Mouse (Mus musculus) liver, embryonic 14.5 days (tissue): Measurements from ENCODE around the gene Syce2. TPM values are rescaled to one million over a fixed set of nuclear protein-coding genes. Genes with fewer than 3 reads are reported as not detected.
A peak's percentile ranks its signal among the peaks of the same experiment; 100 is the strongest.

Source experiments
- ATAC-seq: fragments of 200-750 bp; cut with Nextera tagmentation; 2 replicates; pipeline ENCODE4 v1.8.0; 2017; ENCODE audit warnings: moderate number of reproducible peaks, mild to moderate bottlenecking, moderate library complexity; ENCODE audit not compliant: insufficient read depth
- DNase-seq, 3 experiments: peaks; one replicate each; pipeline ENCODE4 v3.0.0-alpha.2; 2012 to 2013; ENCODE audit warnings: low read depth in 3 of 3, low spot score in 3 of 3
- H3K27ac ChIP-seq: fragments of 300-500 bp; sonication (generic); 2 replicates; pipeline ENCODE4 v1.5.1; 2014; ENCODE audit warnings: moderate library complexity, mild to moderate bottlenecking, control low read depth, inconsistent platforms
- H3K27me3 ChIP-seq: fragments of 300-500 bp; sonication (generic); 2 replicates; pipeline ENCODE4 v1.6.1; 2014; ENCODE audit warnings: mild to moderate bottlenecking, low read length, moderate library complexity; ENCODE audit not compliant: control insufficient read depth, insufficient read depth
- H3K36me3 ChIP-seq: fragments of 300-500 bp; sonication (generic); replicated peaks from 2 replicates; pipeline ENCODE4 v1.6.1; 2014; ENCODE audit warnings: low read depth; ENCODE audit not compliant: control insufficient read depth, insufficient read depth
- H3K4me1 ChIP-seq, 2 experiments: fragments of 200-500 bp in 1 of 2; fragments of 300-500 bp in 1 of 2; sonication (generic) in 1 of 2; replicated peaks; 2 replicates each; pipeline ENCODE4 v1.6.1; 2012 to 2014; ENCODE audit warnings: antibody characterized with exemption in 1 of 2, inconsistent platforms in 1 of 2, low read length in 1 of 2; ENCODE audit not compliant: control insufficient read depth in 2 of 2, insufficient read depth in 2 of 2
- H3K4me2 ChIP-seq: fragments of 300-500 bp; sonication (generic); 2 replicates; pipeline ENCODE4 v1.6.1; 2014; ENCODE audit warnings: low read depth, mild to moderate bottlenecking, control low read depth, moderate library complexity
- H3K4me3 ChIP-seq, 2 experiments: fragments of 200-500 bp in 1 of 2; fragments of 300-500 bp in 1 of 2; sonication (generic) in 1 of 2; 2 replicates each; pipeline ENCODE4 v1.5.1; 2012 to 2014; ENCODE audit warnings: low read depth in 2 of 2, low read length in 2 of 2, mild to moderate bottlenecking in 2 of 2, control low read depth in 1 of 2, inconsistent platforms in 1 of 2, moderate library complexity in 1 of 2; ENCODE audit not compliant: insufficient read depth in 1 of 2
- H3K9ac ChIP-seq: fragments of 300-500 bp; sonication (generic); replicated peaks from 2 replicates; pipeline ENCODE4 v1.6.1; 2014; ENCODE audit warnings: mild to moderate bottlenecking, control low read depth, moderate library complexity
- H3K9me3 ChIP-seq: fragments of 300-500 bp; sonication (generic); 2 replicates; pipeline ENCODE4 v1.6.1; 2016; ENCODE audit warnings: low read length, mixed read lengths; ENCODE audit not compliant: control insufficient read depth
- CTCF ChIP-seq: IDR thresholded peaks from 2 replicates; pipeline ENCODE4 v1.5.1; 2016; ENCODE audit warnings: antibody characterized with exemption, low read depth, control low read depth
- EP300 ChIP-seq: IDR thresholded peaks from 2 replicates; pipeline ENCODE4 v1.6.1; 2016; ENCODE audit warnings: antibody characterized with exemption, low read depth
- WGBS: fragments of 180-500 bp; shearing (Covaris S2); extraction: QIAGEN DNeasy Blood & Tissue Kit; methylation state at CpG from one replicate; pipeline ENCODE4 v1.1.7; 2014; ENCODE audit not compliant: insufficient replicate concordance; 5-methylcytosine and 5-hydroxymethylcytosine counted together
- microRNA-seq: library from miRNA; unstranded; fragments of <30 nt; microRNA quantifications from one replicate; pipeline ENCODE4, GENCODE M21; 2016
- polyA plus RNA-seq, 2 experiments: library from polyadenylated mRNA; depleted of rRNA in 1 of 2; stranded (reverse) in 1 of 2; unstranded in 1 of 2; fragments of >200 nt; fragmentation: Nextera tagmentation in 1 of 2; extraction: Ambion mirVana in 1 of 2; gene quantifications; 2 replicates each; pipeline versions ENCODE4 v1.2.1 to v1.2.3; 2012 to 2014

Syce2 gene
- polyA plus RNA-seq, 2 experiments, result 26.4 to 78.2 TPM

- peaks cover 5 to 7% of the 10 kb centered on the region in 2 experiments for H3K4me1 ChIP-seq
- TF ChIP-seq CTCF (no peak), EP300 (no peak)
- DNase-seq (no peak), ATAC-seq (no peak)
- H3K9me3 ChIP-seq, result no peaks in the 10 kb centered on the region
- peaks cover 69% of the 10 kb centered on the region for H3K27me3 ChIP-seq
- no peak overlapping the region for H3K4me3 ChIP-seq
- H3K27ac ChIP-seq, result no peak overlapping the region
- H3K4me2 ChIP-seq, result no peak overlapping the region
- no peak overlapping the region for H3K9ac ChIP-seq
- WGBS, result 3% methylated on average over 14 of the region's 14 CpGs
- H3K36me3 ChIP-seq, result no peaks in the 10 kb centered on the region
These were observed 63.6 kb downstream of the Syce2 start for GRCm38 (mm10) chr8:84935489-84935888.

- WGBS, result 19% methylated on average over 23 of the region's 23 CpGs
- Histone ChIP-seq H3K4me1 (peaks cover 5 to 7% of the 10 kb centered on the region in 2 experiments), H3K9ac (no peak overlapping the region), H3K27ac (no peak overlapping the region), H3K4me2 (peak overlapping the region; percentile 62), H3K4me3 (peak overlapping the region in 1 of 2 experiments; percentile 45; a peak in 2 of 4 replicates), H3K36me3 (no peaks in the 10 kb centered on the region), H3K27me3 (peaks cover 70% of the 10 kb centered on the region), H3K9me3 (no peaks in the 10 kb centered on the region)
- ATAC-seq, result no peak; the same call in 1 of the 2 replicates
- no peak for TF ChIP-seq EP300
- no peak for TF ChIP-seq CTCF
- DNase-seq, result no peak
These were observed 64.4 kb downstream of the Syce2 start for GRCm38 (mm10) chr8:84936041-84936961.

DNA sequence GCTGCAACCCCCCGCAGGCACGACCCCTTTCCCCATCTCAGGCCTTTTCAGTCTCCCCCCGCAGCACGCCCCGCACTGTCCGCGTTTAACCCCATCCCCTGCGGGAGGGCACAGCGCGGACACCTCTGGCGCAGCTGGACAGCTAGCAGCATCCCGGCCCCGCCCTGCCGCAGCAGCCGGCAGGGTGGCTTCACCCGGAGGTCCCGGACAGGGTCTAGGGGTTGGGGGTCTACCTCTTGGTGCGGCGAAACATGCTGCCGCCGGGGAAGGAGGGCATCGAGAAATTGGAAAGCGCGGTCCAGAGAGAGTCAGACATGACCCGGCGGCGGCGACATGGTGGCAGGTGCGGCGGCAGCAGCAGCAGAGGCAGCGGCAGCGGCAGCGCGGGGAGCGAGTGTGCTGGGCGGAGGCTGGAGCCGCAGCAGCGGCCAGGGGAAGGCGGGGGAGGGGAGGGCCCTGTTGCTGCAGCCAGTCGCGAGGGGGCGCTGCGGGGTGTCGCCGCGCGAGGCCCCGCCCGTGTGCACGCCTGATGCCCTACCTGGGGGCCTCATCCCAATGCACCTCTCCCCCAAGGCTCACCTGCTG lies 65.1 kb downstream of the Syce2 start, which contains the start of gene Mast1:
TSS of gene Mast1 (minus strand) at position 398 of the 585 bp plus-strand sequence.
- Histone ChIP-seq H3K4me3 (peak within 1 kb of the TSS; percentile 36 to 45), H3K4me1 (peaks cover 5 to 7% of the 10 kb centered on the region in 2 experiments), H3K9me3 (no peaks in the 10 kb centered on the region), H3K27ac (no peak within 1 kb of the TSS), H3K4me2 (peak within 1 kb of the TSS; percentile 62), H3K9ac (no peak within 1 kb of the TSS), H3K36me3 (no peaks in the 10 kb centered on the region), H3K27me3 (peaks cover 68% of the 10 kb centered on the region)
- DNase-seq (peak in 1 of 3 experiments; percentile 44), ATAC-seq (peak; percentile 58; the same call in 1 of the 2 replicates)
- WGBS, result 1% methylated on average over 50 of the region's 50 CpGs
- TF ChIP-seq EP300 (no peak), CTCF (peak; percentile 56)

Small RNA genes lying within 50 kb of the gene (microRNA-seq; reads per million reads assigned to microRNA genes)
- gene Gm24197, result not detected
- 4.2 reads per million, percentile 3 among the genes with 10 or more reads in this experiment for gene Mir7069

Other genes with a start within 250 kb of the Syce2 start
Only the 30 nearest of the 31 such genes appear.
- gene Ier2, start 209.3 kb upstream of the Syce2 start, polyA plus RNA-seq (2012; rRNA removed), result 6.2 and 8.4 TPM in 2 replicates
- 12.6 and 15.0 TPM in 2 replicates for gene Ier2, start 209.3 kb upstream of the Syce2 start, polyA plus RNA-seq (2014; fragmentation: Nextera tagmentation; extraction: Ambion mirVana)
- gene Trmt1, start 185.8 kb upstream of the Syce2 start, polyA plus RNA-seq (2012; rRNA removed), result 37.5 and 37.6 TPM in 2 replicates
- gene Trmt1, start 185.8 kb upstream of the Syce2 start, polyA plus RNA-seq (2014; fragmentation: Nextera tagmentation; extraction: Ambion mirVana), result 27.4 and 34.1 TPM in 2 replicates
- gene Nacc1, start 184.2 kb upstream of the Syce2 start, polyA plus RNA-seq (2012; rRNA removed), result 19.0 and 21.2 TPM in 2 replicates
- 6.3 and 7.6 TPM in 2 replicates for gene Nacc1, start 184.2 kb upstream of the Syce2 start, polyA plus RNA-seq (2014; fragmentation: Nextera tagmentation; extraction: Ambion mirVana)
- gene Lyl1, start 170.7 kb upstream of the Syce2 start, polyA plus RNA-seq (2012; rRNA removed), result 45.4 and 46.2 TPM in 2 replicates
- gene Lyl1, start 170.7 kb upstream of the Syce2 start, polyA plus RNA-seq (2014; fragmentation: Nextera tagmentation; extraction: Ambion mirVana), result 55.6 and 57.7 TPM in 2 replicates
- gene G430095P16Rik, start 149.1 kb upstream of the Syce2 start, polyA plus RNA-seq (2012; rRNA removed), result 10.9 and 11.9 TPM in 2 replicates
- 8.3 and 10.3 TPM in 2 replicates for gene G430095P16Rik, start 149.1 kb upstream of the Syce2 start, polyA plus RNA-seq (2014; fragmentation: Nextera tagmentation; extraction: Ambion mirVana)
- gene Nfix, start 71.8 kb upstream of the Syce2 start, polyA plus RNA-seq (2012; rRNA removed), result 1.2 and 1.4 TPM in 2 replicates
- 2.5 and 3.1 TPM in 2 replicates for gene Nfix, start 71.8 kb upstream of the Syce2 start, polyA plus RNA-seq (2014; fragmentation: Nextera tagmentation; extraction: Ambion mirVana)
- gene Dand5, start 49.3 kb upstream of the Syce2 start, polyA plus RNA-seq (2012; rRNA removed), result 1.9 TPM in 2 replicates
- gene Dand5, start 49.3 kb upstream of the Syce2 start, polyA plus RNA-seq (2014; fragmentation: Nextera tagmentation; extraction: Ambion mirVana), result 2.5 and 2.7 TPM in 2 replicates
- 24.4 and 31.0 TPM in 2 replicates for gene Gadd45gip1, start 40.6 kb upstream of the Syce2 start, polyA plus RNA-seq (2012; rRNA removed)
- 50.2 and 55.7 TPM in 2 replicates for gene Gadd45gip1, start 40.6 kb upstream of the Syce2 start, polyA plus RNA-seq (2014; fragmentation: Nextera tagmentation; extraction: Ambion mirVana)
- 139 and 184 TPM in 2 replicates for gene Rad23a, start 31.4 kb upstream of the Syce2 start, polyA plus RNA-seq (2012; rRNA removed)
- 258 and 279 TPM in 2 replicates for gene Rad23a, start 31.4 kb upstream of the Syce2 start, polyA plus RNA-seq (2014; fragmentation: Nextera tagmentation; extraction: Ambion mirVana)
- gene Calr, start 25.2 kb upstream of the Syce2 start, polyA plus RNA-seq (2012; rRNA removed), result 144 and 262 TPM in 2 replicates
- 348 and 351 TPM in 2 replicates for gene Calr, start 25.2 kb upstream of the Syce2 start, polyA plus RNA-seq (2014; fragmentation: Nextera tagmentation; extraction: Ambion mirVana)
- 53.5 and 54.8 TPM in 2 replicates for gene Farsa, start 15.1 kb upstream of the Syce2 start, polyA plus RNA-seq (2012; rRNA removed)
- 45.8 and 48.7 TPM in 2 replicates for gene Farsa, start 15.1 kb upstream of the Syce2 start, polyA plus RNA-seq (2014; fragmentation: Nextera tagmentation; extraction: Ambion mirVana)
- gene Gcdh, start 21.8 kb downstream of the Syce2 start, polyA plus RNA-seq (2012; rRNA removed), result 27.1 and 31.4 TPM in 2 replicates
- 38.9 and 42.7 TPM in 2 replicates for gene Gcdh, start 21.8 kb downstream of the Syce2 start, polyA plus RNA-seq (2014; fragmentation: Nextera tagmentation; extraction: Ambion mirVana)
- 209 and 251 TPM in 2 replicates for gene Klf1, start 29.8 kb downstream of the Syce2 start, polyA plus RNA-seq (2012; rRNA removed)
- 522 and 566 TPM in 2 replicates for gene Klf1, start 29.8 kb downstream of the Syce2 start, polyA plus RNA-seq (2014; fragmentation: Nextera tagmentation; extraction: Ambion mirVana)
- gene Dnase2a, start 36.4 kb downstream of the Syce2 start, polyA plus RNA-seq (2012; rRNA removed), result 9.6 and 11.0 TPM in 2 replicates
- 8.4 and 8.5 TPM in 2 replicates for gene Dnase2a, start 36.4 kb downstream of the Syce2 start, polyA plus RNA-seq (2014; fragmentation: Nextera tagmentation; extraction: Ambion mirVana)
- gene Mast1, start 65.2 kb downstream of the Syce2 start, polyA plus RNA-seq (2012; rRNA removed), result 0.06 and 0.21 TPM in 2 replicates
- 0.08 and 0.14 TPM in 2 replicates for gene Mast1, start 65.2 kb downstream of the Syce2 start, polyA plus RNA-seq (2014; fragmentation: Nextera tagmentation; extraction: Ambion mirVana)
- 0.03 TPM in 1 of 2 replicates, not detected in the other for gene Rtbdn, start 74.9 kb downstream of the Syce2 start, polyA plus RNA-seq (2012; rRNA removed)
- not detected in 2 replicates for gene Rtbdn, start 74.9 kb downstream of the Syce2 start, polyA plus RNA-seq (2014; fragmentation: Nextera tagmentation; extraction: Ambion mirVana)
- gene Gm49661, start 97.3 kb downstream of the Syce2 start, polyA plus RNA-seq (2012; rRNA removed), result not detected in 2 replicates
- not detected in 2 replicates for gene Gm49661, start 97.3 kb downstream of the Syce2 start, polyA plus RNA-seq (2014; fragmentation: Nextera tagmentation; extraction: Ambion mirVana)
- gene Prdx2, start 97.5 kb downstream of the Syce2 start, polyA plus RNA-seq (2012; rRNA removed), result 1,117 and 1,155 TPM in 2 replicates
- gene Prdx2, start 97.5 kb downstream of the Syce2 start, polyA plus RNA-seq (2014; fragmentation: Nextera tagmentation; extraction: Ambion mirVana), result 2,207 and 2,282 TPM in 2 replicates
- gene Rnaseh2a, start 97.7 kb downstream of the Syce2 start, polyA plus RNA-seq (2012; rRNA removed), result 49.3 and 56.2 TPM in 2 replicates
- 107 and 125 TPM in 2 replicates for gene Rnaseh2a, start 97.7 kb downstream of the Syce2 start, polyA plus RNA-seq (2014; fragmentation: Nextera tagmentation; extraction: Ambion mirVana)
- 8.3 and 10.5 TPM in 2 replicates for gene Junb, start 106.6 kb downstream of the Syce2 start, polyA plus RNA-seq (2012; rRNA removed)
- gene Junb, start 106.6 kb downstream of the Syce2 start, polyA plus RNA-seq (2014; fragmentation: Nextera tagmentation; extraction: Ambion mirVana), result 10.5 and 11.2 TPM in 2 replicates
- gene Hook2, start 118.5 kb downstream of the Syce2 start, polyA plus RNA-seq (2012; rRNA removed), result 2.3 and 4.3 TPM in 2 replicates
- 3.2 and 4.3 TPM in 2 replicates for gene Hook2, start 118.5 kb downstream of the Syce2 start, polyA plus RNA-seq (2014; fragmentation: Nextera tagmentation; extraction: Ambion mirVana)
- 0.02 TPM in 1 of 2 replicates, not detected in the other for gene Best2, start 142.4 kb downstream of the Syce2 start, polyA plus RNA-seq (2012; rRNA removed)
- not detected in 2 replicates for gene Best2, start 142.4 kb downstream of the Syce2 start, polyA plus RNA-seq (2014; fragmentation: Nextera tagmentation; extraction: Ambion mirVana)
- 83.4 and 85.3 TPM in 2 replicates for gene Asna1, start 153.2 kb downstream of the Syce2 start, polyA plus RNA-seq (2012; rRNA removed)
- gene Asna1, start 153.2 kb downstream of the Syce2 start, polyA plus RNA-seq (2014; fragmentation: Nextera tagmentation; extraction: Ambion mirVana), result 56.9 and 58.8 TPM in 2 replicates
- 74.0 and 100 TPM in 2 replicates for gene Trir, start 154.7 kb downstream of the Syce2 start, polyA plus RNA-seq (2012; rRNA removed)
- gene Trir, start 154.7 kb downstream of the Syce2 start, polyA plus RNA-seq (2014; fragmentation: Nextera tagmentation; extraction: Ambion mirVana), result 84.4 and 89.3 TPM in 2 replicates
- gene Tnpo2, start 164.8 kb downstream of the Syce2 start, polyA plus RNA-seq (2012; rRNA removed), result 24.8 and 25.2 TPM in 2 replicates
- 9.9 and 10.2 TPM in 2 replicates for gene Tnpo2, start 164.8 kb downstream of the Syce2 start, polyA plus RNA-seq (2014; fragmentation: Nextera tagmentation; extraction: Ambion mirVana)
- gene Fbxw9, start 187.9 kb downstream of the Syce2 start, polyA plus RNA-seq (2012; rRNA removed), result 8.9 and 13.5 TPM in 2 replicates
- 5.7 and 6.0 TPM in 2 replicates for gene Fbxw9, start 187.9 kb downstream of the Syce2 start, polyA plus RNA-seq (2014; fragmentation: Nextera tagmentation; extraction: Ambion mirVana)
- 0.29 TPM in 1 of 2 replicates, not detected in the other for gene Gm5741, start 195.9 kb downstream of the Syce2 start, polyA plus RNA-seq (2012; rRNA removed)
- not detected in 2 replicates for gene Gm5741, start 195.9 kb downstream of the Syce2 start, polyA plus RNA-seq (2014; fragmentation: Nextera tagmentation; extraction: Ambion mirVana)
- 19.6 and 21.5 TPM in 2 replicates for gene Dhps, start 199.6 kb downstream of the Syce2 start, polyA plus RNA-seq (2012; rRNA removed)
- gene Dhps, start 199.6 kb downstream of the Syce2 start, polyA plus RNA-seq (2014; fragmentation: Nextera tagmentation; extraction: Ambion mirVana), result 30.9 and 36.4 TPM in 2 replicates
- 40.6 and 51.8 TPM in 2 replicates for gene Wdr83os, start 208.6 kb downstream of the Syce2 start, polyA plus RNA-seq (2012; rRNA removed)
- 61.8 and 71.5 TPM in 2 replicates for gene Wdr83os, start 208.6 kb downstream of the Syce2 start, polyA plus RNA-seq (2014; fragmentation: Nextera tagmentation; extraction: Ambion mirVana)
- 21.2 and 26.0 TPM in 2 replicates for gene Wdr83, start 209.2 kb downstream of the Syce2 start, polyA plus RNA-seq (2012; rRNA removed)
- gene Wdr83, start 209.2 kb downstream of the Syce2 start, polyA plus RNA-seq (2014; fragmentation: Nextera tagmentation; extraction: Ambion mirVana), result 20.1 and 24.4 TPM in 2 replicates